In the genomic region with DNA sequence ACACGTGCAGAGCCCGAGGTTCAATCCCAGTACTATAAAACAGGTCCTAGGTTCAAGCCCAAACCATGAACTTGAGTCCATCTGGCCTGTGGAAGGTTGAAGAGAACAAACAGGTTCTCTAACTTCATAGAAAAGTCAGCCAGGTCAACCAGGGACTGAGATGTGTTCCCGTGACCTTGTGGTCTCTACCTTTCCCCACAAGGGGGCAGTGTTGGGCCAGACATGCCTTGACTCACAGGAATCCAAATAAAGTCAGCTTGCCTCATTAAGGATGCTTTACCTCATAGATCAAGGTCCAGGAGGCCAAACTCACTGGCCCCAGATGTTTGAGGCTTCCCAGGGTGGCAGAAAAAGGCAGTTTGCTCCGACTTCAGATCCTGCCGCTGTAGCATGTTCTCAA, we compare ENCODE assay signal across 8 mouse cellular contexts. TPM values are rescaled to one million over a fixed set of nuclear protein-coding genes. Genes with fewer than 3 reads are reported as not detected.
A peak's percentile ranks its signal among the peaks of the same experiment; 100 is the strongest.
DNase-seq lines count a peak whose midpoint lies in the region; ATAC-seq and TF ChIP-seq lines count a peak whose summit lies in the region.

No protein-coding gene starts in this region.

- H3K27me3 ChIP-seq in intestine, embryonic 14.5 days (replicated peaks; ENCODE audit: control insufficient read depth, insufficient read depth, low read length) = no peaks in the 10 kb centered on the region
- H3K27me3 ChIP-seq in intestine, embryonic 16.5 days (replicated peaks; ENCODE audit: control insufficient read depth, insufficient read depth, low read length) = no peaks in the 10 kb centered on the region
- H3K27me3 ChIP-seq in embryonic facial prominence, embryonic 10.5 days (replicated peaks; ENCODE audit: low read depth, poor library complexity, severe bottlenecking) = no peaks in the 10 kb centered on the region
- H3K27me3 ChIP-seq in intestine, postnatal 0 days (replicated peaks; ENCODE audit: control insufficient read depth, insufficient read depth, low read length) = no peaks in the 10 kb centered on the region
- H3K27me3 ChIP-seq in limb, embryonic 10.5 days (ENCODE audit: low read depth, poor library complexity, severe bottlenecking) = no peaks in the 10 kb centered on the region

- no peak overlapping the region for H3K27ac ChIP-seq in intestine, embryonic 14.5 days (ENCODE audit: low read depth)
- no peak overlapping the region for H3K27ac ChIP-seq in intestine, embryonic 16.5 days (ENCODE audit: low read length)
- no peak overlapping the region for H3K27ac ChIP-seq in embryonic facial prominence, embryonic 10.5 days (replicated peaks)
- H3K27ac ChIP-seq in intestine, postnatal 0 days (ENCODE audit: low read depth, low read length) = no peak overlapping the region
- no peak overlapping the region for H3K27ac ChIP-seq in limb, embryonic 10.5 days
- no peak overlapping the region for H3K27ac ChIP-seq in olfactory bulb, adult 2 months (ENCODE audit: insufficient read depth, low read depth, low read length)

- H3K36me3 ChIP-seq in intestine, embryonic 14.5 days (ENCODE audit: control insufficient read depth, insufficient read depth, low read length) = no peaks in the 10 kb centered on the region
- no peaks in the 10 kb centered on the region for H3K36me3 ChIP-seq in intestine, embryonic 16.5 days (ENCODE audit: control insufficient read depth, insufficient read depth, low read length)
- H3K36me3 ChIP-seq in embryonic facial prominence, embryonic 10.5 days (replicated peaks) = no peaks in the 10 kb centered on the region
- H3K36me3 ChIP-seq in intestine, postnatal 0 days (ENCODE audit: control insufficient read depth, insufficient read depth) = no peaks in the 10 kb centered on the region
- no peaks in the 10 kb centered on the region for H3K36me3 ChIP-seq in limb, embryonic 10.5 days

- no peak for ATAC-seq in intestine, embryonic 14.5 days (replicated peaks; ENCODE audit: low FRiP score, low TSS enrichment, low read depth)
- no peak for ATAC-seq in intestine, embryonic 16.5 days
- ATAC-seq in intestine, postnatal 0 days = peak; percentile 54; the same call in 1 of the 2 replicates

- peak; percentile 93 for TF ChIP-seq CTCF in intestine, postnatal 0 days (IDR thresholded peaks at IDR 0.05; ENCODE audit: low read depth)
- peak; percentile 51; the same call in 1 of the 2 replicates for TF ChIP-seq CTCF in olfactory bulb, adult 2 months (IDR thresholded peaks at IDR 0.05; ENCODE audit: insufficient read depth, low read depth, low read length)

- 0 out of 2 replicates have a peak, but pooled peaks cover under 1% of the 10 kb centered on the region for H3K9me3 ChIP-seq in intestine, embryonic 14.5 days (ENCODE audit: control insufficient read depth, low read length)
- H3K9me3 ChIP-seq in intestine, embryonic 16.5 days (ENCODE audit: control insufficient read depth, low read length) = no peaks in the 10 kb centered on the region
- no peaks in the 10 kb centered on the region for H3K9me3 ChIP-seq in embryonic facial prominence, embryonic 10.5 days
- H3K9me3 ChIP-seq in intestine, postnatal 0 days (ENCODE audit: control insufficient read depth) = no peaks in the 10 kb centered on the region
- H3K9me3 ChIP-seq in limb, embryonic 10.5 days (replicated peaks) = no peaks in the 10 kb centered on the region

- H3K4me3 ChIP-seq in intestine, embryonic 14.5 days (ENCODE audit: low read depth, low read length) = no peak overlapping the region
- no peak overlapping the region for H3K4me3 ChIP-seq in intestine, embryonic 16.5 days (ENCODE audit: low read length)
- no peak overlapping the region for H3K4me3 ChIP-seq in embryonic facial prominence, embryonic 10.5 days
- no peak overlapping the region for H3K4me3 ChIP-seq in intestine, postnatal 0 days (ENCODE audit: low read depth, low read length)
- H3K4me3 ChIP-seq in limb, embryonic 10.5 days = no peak overlapping the region
- no peak overlapping the region for H3K4me3 ChIP-seq in olfactory bulb, adult 2 months (ENCODE audit: insufficient read depth, low read depth, low read length)

- DNase-seq in intestine, embryonic 14.5 days (ENCODE audit: low spot score) = peak; percentile 86
- DNase-seq in adrenal gland, postnatal 25 days = peak; percentile 71
- DNase-seq in embryonic facial prominence, embryonic 10.5 days (ENCODE audit: low spot score) = peak; percentile 79
- peak; percentile 81 for DNase-seq in limb, embryonic 10.5 days (ENCODE audit: low spot score)
- DNase-seq in thymus, postnatal 10 days (ENCODE audit: low spot score in 2 of 2) = peak; percentile 16 to 72

- H3K9ac ChIP-seq in intestine, embryonic 14.5 days (ENCODE audit: low read length) = no peak overlapping the region
- H3K9ac ChIP-seq in intestine, embryonic 16.5 days (ENCODE audit: low read depth, low read length) = no peak overlapping the region
- no peak overlapping the region for H3K9ac ChIP-seq in intestine, postnatal 0 days (ENCODE audit: low read depth, low read length)

- no peak overlapping the region for H3K4me2 ChIP-seq in intestine, embryonic 14.5 days (ENCODE audit: low read length)
- H3K4me2 ChIP-seq in intestine, embryonic 16.5 days (ENCODE audit: low read depth, low read length) = no peak overlapping the region
- H3K4me2 ChIP-seq in intestine, postnatal 0 days (replicated peaks; ENCODE audit: low read depth) = no peak overlapping the region

- 15% methylated on average over 5 of the region's 5 CpGs for WGBS in intestine, embryonic 14.5 days
- WGBS in intestine, embryonic 16.5 days = 22% methylated on average over 5 of the region's 5 CpGs
- 18% methylated on average over 5 of the region's 5 CpGs for whole genome bisulfite sequencing in embryonic facial prominence, embryonic 10.5 days
- WGBS in intestine, postnatal 0 days = 23% methylated on average over 5 of the region's 5 CpGs
- 20% methylated on average over 5 of the region's 5 CpGs for WGBS in limb, embryonic 10.5 days
- 32% methylated on average over 5 of the region's 5 CpGs for WGBS in olfactory bulb, adult 2 months

- no peak for TF ChIP-seq POLR2A in olfactory bulb, adult 2 months (IDR thresholded peaks at IDR 0.05; ENCODE audit: insufficient read depth, low read depth, low read length)

- H3K4me1 ChIP-seq in intestine, embryonic 14.5 days (replicated peaks; ENCODE audit: control insufficient read depth, insufficient read depth, low read length) = no peaks in the 10 kb centered on the region
- no peaks in the 10 kb centered on the region for H3K4me1 ChIP-seq in intestine, embryonic 16.5 days (ENCODE audit: control insufficient read depth, insufficient read depth, low read length)
- H3K4me1 ChIP-seq in embryonic facial prominence, embryonic 10.5 days = no peaks in the 10 kb centered on the region
- H3K4me1 ChIP-seq in intestine, postnatal 0 days (replicated peaks; ENCODE audit: control insufficient read depth, insufficient read depth, low read length) = no peaks in the 10 kb centered on the region
- H3K4me1 ChIP-seq in limb, embryonic 10.5 days = no peaks in the 10 kb centered on the region
- H3K4me1 ChIP-seq in olfactory bulb, adult 2 months (ENCODE audit: control insufficient read depth, insufficient read depth, low read length) = 0 out of 2 replicates have a peak, but pooled peaks cover 5% of the 10 kb centered on the region

RNA-seq across cellular contexts. Expression of gene Sec14l3, which starts 11.1 kb away (rescaled TPM):
- not detected in 2 replicates for polyA plus RNA-seq in intestine, embryonic 14.5 days (2014; fragmentation: Nextera tagmentation; extraction: Ambion mirVana)
- polyA plus RNA-seq in intestine, embryonic 16.5 days (2015; fragmentation: Nextera tagmentation; extraction: Ambion mirVana) = not detected in 2 replicates
- not detected in 2 replicates for total RNA-seq in adrenal gland, postnatal 25 days (2021)
- not detected in 2 replicates for polyA plus RNA-seq in embryonic facial prominence, embryonic 10.5 days (2016; fragmentation: Nextera tagmentation; extraction: Ambion mirVana)
- not detected in 2 replicates for polyA plus RNA-seq in intestine, postnatal 0 days (2015; fragmentation: Nextera tagmentation; extraction: Ambion mirVana)
- polyA plus RNA-seq in limb, embryonic 10.5 days (2016; fragmentation: Nextera tagmentation; extraction: Ambion mirVana) = not detected in 2 replicates
- polyA plus RNA-seq in olfactory bulb, adult 2 months (2012; ENCODE audit: insufficient read depth, insufficient read length, low replicate concordance, missing spikeins) = not detected in 2 replicates

RNA-seq across cellular contexts. Expression of gene Sec14l4, which starts 22.3 kb away (rescaled TPM):
- polyA plus RNA-seq in intestine, embryonic 14.5 days (2014; fragmentation: Nextera tagmentation; extraction: Ambion mirVana) = 0.05 and 0.38 TPM in 2 replicates
- polyA plus RNA-seq in intestine, embryonic 16.5 days (2015; fragmentation: Nextera tagmentation; extraction: Ambion mirVana) = 0.47 and 0.56 TPM in 2 replicates
- 5.8 and 7.7 TPM in 2 replicates for total RNA-seq in adrenal gland, postnatal 25 days (2021)
- polyA plus RNA-seq in embryonic facial prominence, embryonic 10.5 days (2016; fragmentation: Nextera tagmentation; extraction: Ambion mirVana) = 0.29 TPM in 1 of 2 replicates, not detected in the other
- polyA plus RNA-seq in intestine, postnatal 0 days (2015; fragmentation: Nextera tagmentation; extraction: Ambion mirVana) = 0.05 and 0.13 TPM in 2 replicates
- polyA plus RNA-seq in limb, embryonic 10.5 days (2016; fragmentation: Nextera tagmentation; extraction: Ambion mirVana) = 0.06 TPM in 1 of 2 replicates, not detected in the other
- polyA plus RNA-seq in olfactory bulb, adult 2 months (2012; ENCODE audit: insufficient read depth, insufficient read length, low replicate concordance, missing spikeins) = not detected in 2 replicates

RNA-seq across cellular contexts. Expression of gene Mtfp1, which starts 41.7 kb away (rescaled TPM):
- 22.5 and 25.2 TPM in 2 replicates for polyA plus RNA-seq in intestine, embryonic 14.5 days (2014; fragmentation: Nextera tagmentation; extraction: Ambion mirVana)
- 38.1 and 41.6 TPM in 2 replicates for polyA plus RNA-seq in intestine, embryonic 16.5 days (2015; fragmentation: Nextera tagmentation; extraction: Ambion mirVana)
- total RNA-seq in adrenal gland, postnatal 25 days (2021) = 14.5 and 21.9 TPM in 2 replicates
- polyA plus RNA-seq in embryonic facial prominence, embryonic 10.5 days (2016; fragmentation: Nextera tagmentation; extraction: Ambion mirVana) = 14.6 and 15.6 TPM in 2 replicates
- polyA plus RNA-seq in intestine, postnatal 0 days (2015; fragmentation: Nextera tagmentation; extraction: Ambion mirVana) = 20.0 and 21.1 TPM in 2 replicates
- 12.5 and 16.2 TPM in 2 replicates for polyA plus RNA-seq in limb, embryonic 10.5 days (2016; fragmentation: Nextera tagmentation; extraction: Ambion mirVana)
- not detected in 2 replicates for polyA plus RNA-seq in olfactory bulb, adult 2 months (2012; ENCODE audit: insufficient read depth, insufficient read length, low replicate concordance, missing spikeins)

Comparison
In these comparisons a context has a peak if more than half of its experiments do, and no peak if none do; other contexts are left out.
1. RNA of gene Mtfp1, which starts 41.7 kb away (polyA plus RNA-seq): 38.1 to 41.6 TPM in intestine, embryonic 16.5 days, 22.5 to 25.2 TPM in intestine, embryonic 14.5 days, 20.0 to 21.1 TPM in intestine, postnatal 0 days, 14.6 to 15.6 TPM in embryonic facial prominence, embryonic 10.5 days and 12.5 to 16.2 TPM in limb, embryonic 10.5 days; not detected in olfactory bulb, adult 2 months; every median in the first group is over 10 times any median in the second.
2. Peak in every context shown above with its lines, with median percentiles within 50 percentile points of each other: DNase-seq.